ENCODE assay signal across 17 mouse cellular contexts in genomic region chr2:99409483-99409882, GRCm38 (mm10).
DNase-seq lines count a peak whose midpoint lies in the region; ATAC-seq and TF ChIP-seq lines count a peak whose summit lies in the region.
"Had no signal": no experiment of that assay in that cellular context is flagged by ENCODE, and none has a peak within 500 bp of the region (broad histone marks: within the 10 kb centered on the region; RNA-seq: fewer than 3 reads in every experiment).

No protein-coding gene starts in this region.

- H3K27me3 ChIP-seq in forebrain, embryonic 14.5 days (replicated peaks; ENCODE audit: control insufficient read depth, insufficient read depth, low read length) = no peaks in the 10 kb centered on the region
- no peaks in the 10 kb centered on the region for H3K27me3 ChIP-seq in forebrain, embryonic 11.5 days (ENCODE audit: control insufficient read depth, insufficient read depth, low read length)
- no peaks in the 10 kb centered on the region for H3K27me3 ChIP-seq in E14TG2a.4 (ENCODE audit: insufficient read depth, low read length)
- no peaks in the 10 kb centered on the region for H3K27me3 ChIP-seq in heart, adult 2 months (ENCODE audit: control insufficient read depth, insufficient read depth, low read length)
- H3K27me3 ChIP-seq: embryonic facial prominence, embryonic 15.5 days; intestine, embryonic 15.5 days had no signal

- H3K4me1 ChIP-seq in forebrain, embryonic 14.5 days (ENCODE audit: control insufficient read depth, insufficient read depth, low read length) = no peaks in the 10 kb centered on the region
- no peaks in the 10 kb centered on the region for H3K4me1 ChIP-seq in forebrain, embryonic 11.5 days (replicated peaks; ENCODE audit: control insufficient read depth, insufficient read depth, low read length)
- H3K4me1 ChIP-seq in E14TG2a.4 (replicated peaks; ENCODE audit: low read depth, low read length) = no peaks in the 10 kb centered on the region
- no peaks in the 10 kb centered on the region for H3K4me1 ChIP-seq in heart, adult 2 months (ENCODE audit: control insufficient read depth, insufficient read depth, low read length)
- H3K4me1 ChIP-seq: embryonic facial prominence, embryonic 15.5 days; forebrain, embryonic 10.5 days; hindbrain, embryonic 10.5 days; intestine, embryonic 15.5 days had no signal

- no peaks in the 10 kb centered on the region for H3K79me2 ChIP-seq in heart, adult 2 months (replicated peaks; ENCODE audit: control insufficient read depth, insufficient read depth, low read length)

- H3K36me3 ChIP-seq in forebrain, embryonic 14.5 days (ENCODE audit: control insufficient read depth, insufficient read depth, low read length) = no peaks in the 10 kb centered on the region
- no peaks in the 10 kb centered on the region for H3K36me3 ChIP-seq in forebrain, embryonic 11.5 days (ENCODE audit: control insufficient read depth, insufficient read depth, low read length)
- H3K36me3 ChIP-seq in E14TG2a.4 (ENCODE audit: insufficient read depth, low read length) = no peaks in the 10 kb centered on the region
- H3K36me3 ChIP-seq in heart, adult 2 months (ENCODE audit: control insufficient read depth, insufficient read depth, low read length) = no peaks in the 10 kb centered on the region
- H3K36me3 ChIP-seq: embryonic facial prominence, embryonic 15.5 days; forebrain, embryonic 10.5 days; hindbrain, embryonic 10.5 days; intestine, embryonic 15.5 days had no signal

- H3K4me3 ChIP-seq in forebrain, embryonic 14.5 days (ENCODE audit: low read depth, low read length) = no peak overlapping the region
- no peak overlapping the region for H3K4me3 ChIP-seq in forebrain, embryonic 11.5 days (ENCODE audit: low read depth, low read length)
- no peak overlapping the region for H3K4me3 ChIP-seq in layer of hippocampus, adult 2 months
- no peak overlapping the region for H3K4me3 ChIP-seq in E14TG2a.4 (replicated peaks; ENCODE audit: low read length)
- no peak overlapping the region for H3K4me3 ChIP-seq in heart, adult 2 months
- H3K4me3 ChIP-seq: embryonic facial prominence, embryonic 15.5 days; forebrain, embryonic 10.5 days; hindbrain, embryonic 10.5 days; intestine, embryonic 15.5 days had no signal

- peak; percentile 81 for TF ChIP-seq CTCF in layer of hippocampus, adult 2 months (conservative IDR thresholded peaks at IDR 0.05)
- TF ChIP-seq CTCF in E14TG2a.4 (conservative IDR thresholded peaks at IDR 0.05; ENCODE audit: low read length) = peak; percentile 57
- no peak; the same call in 1 of the 2 replicates for TF ChIP-seq CTCF in heart, adult 2 months (IDR thresholded peaks at IDR 0.05)

- no peak for TF ChIP-seq POLR2A in heart, adult 2 months (IDR thresholded peaks at IDR 0.05; ENCODE audit: insufficient read depth, low read depth, low read length)

- DNase-seq in forebrain, embryonic 14.5 days (ENCODE audit: low spot score) = peak; percentile 29
- DNase-seq in forebrain, embryonic 11.5 days (ENCODE audit: low spot score) = no peak
- peak in 1 of 2 experiments; percentile 11 for DNase-seq in layer of hippocampus, adult 2 months (ENCODE audit: low spot score in 2 of 2)
- no peak for DNase-seq in layer of hippocampus, postnatal 25 days (ENCODE audit: extremely low spot score in 1 of 2, low spot score in 1 of 2)
- peak; percentile 32 for DNase-seq in brain, adult 2 months (ENCODE audit: low read depth, low spot score)
- no peak for DNase-seq in layer of hippocampus, adult 11-12 months (ENCODE audit: low spot score)
- DNase-seq in heart, adult 2 months = no peak
- DNase-seq: adrenal gland, postnatal 36 days; liver; liver, postnatal 0 days; lung, postnatal 36 days had no signal

- intact Hi-C loops in heart, adult 2 months (cut with DNase I) = no loop called here

- no peak overlapping the region for H3K9ac ChIP-seq in forebrain, embryonic 14.5 days (ENCODE audit: low read length)
- no peak overlapping the region for H3K9ac ChIP-seq in forebrain, embryonic 11.5 days (ENCODE audit: low read length)
- H3K9ac ChIP-seq in heart, adult 2 months (ENCODE audit: low read depth, low read length) = no peak overlapping the region
- H3K9ac ChIP-seq: embryonic facial prominence, embryonic 15.5 days; intestine, embryonic 15.5 days; liver, postnatal 0 days had no signal

- no peaks in the 10 kb centered on the region for H3K9me3 ChIP-seq in forebrain, embryonic 14.5 days (replicated peaks; ENCODE audit: control insufficient read depth, low read length)
- no peaks in the 10 kb centered on the region for H3K9me3 ChIP-seq in forebrain, embryonic 11.5 days (ENCODE audit: control insufficient read depth, low read length)
- H3K9me3 ChIP-seq in E14TG2a.4 (ENCODE audit: low read length) = peaks cover 11% of the 10 kb centered on the region
- H3K9me3 ChIP-seq: embryonic facial prominence, embryonic 15.5 days; forebrain, embryonic 10.5 days; hindbrain, embryonic 10.5 days; intestine, embryonic 15.5 days had no signal

- no peak overlapping the region for H3K27ac ChIP-seq in forebrain, embryonic 14.5 days (ENCODE audit: low read depth, low read length)
- H3K27ac ChIP-seq in forebrain, embryonic 11.5 days (ENCODE audit: low read depth, low read length) = no peak overlapping the region
- no peak overlapping the region for H3K27ac ChIP-seq in layer of hippocampus, adult 2 months
- no peak overlapping the region for H3K27ac ChIP-seq in heart, adult 2 months
- H3K27ac ChIP-seq: embryonic facial prominence, embryonic 15.5 days; forebrain, embryonic 10.5 days; hindbrain, embryonic 10.5 days; intestine, embryonic 15.5 days had no signal

- TF ChIP-seq EP300 in heart, adult 2 months (IDR thresholded peaks at IDR 0.05; ENCODE audit: insufficient read depth, low read depth, low read length) = no peak

- no peak for ATAC-seq in forebrain, embryonic 14.5 days
- ATAC-seq in forebrain, embryonic 11.5 days (replicated peaks; ENCODE audit: low FRiP score) = no peak
- ATAC-seq: CD4-positive, CD25-positive, alpha-beta regulatory T cell, adult 4 months; intestine, embryonic 15.5 days; liver, postnatal 0 days had no signal

- WGBS in forebrain, embryonic 14.5 days = 27% methylated on average over 1 of the region's 1 CpGs
- 35% methylated on average over 1 of the region's 1 CpGs for WGBS in forebrain, embryonic 11.5 days
- WGBS in heart, adult 2 months = 40% methylated on average over 1 of the region's 1 CpGs

- no peak overlapping the region for H3K4me2 ChIP-seq in forebrain, embryonic 14.5 days (ENCODE audit: low read length)
- H3K4me2 ChIP-seq in forebrain, embryonic 11.5 days (ENCODE audit: low read depth, low read length, severe bottlenecking) = no peak overlapping the region
- H3K4me2 ChIP-seq: embryonic facial prominence, embryonic 15.5 days; intestine, embryonic 15.5 days had no signal

Comparison
In these comparisons a context has a peak if more than half of its experiments do, and no peak if none do; other contexts are left out.
1. DNase-seq: peak in forebrain, embryonic 14.5 days (single experiment) and brain, adult 2 months (single experiment); none in forebrain, embryonic 11.5 days (single experiment), layer of hippocampus, postnatal 25 days (0 of 2), layer of hippocampus, adult 11-12 months (single experiment) and heart, adult 2 months (0 of 2).